15 mouse cellular contexts compared by ENCODE assay signal in the genomic region with DNA sequence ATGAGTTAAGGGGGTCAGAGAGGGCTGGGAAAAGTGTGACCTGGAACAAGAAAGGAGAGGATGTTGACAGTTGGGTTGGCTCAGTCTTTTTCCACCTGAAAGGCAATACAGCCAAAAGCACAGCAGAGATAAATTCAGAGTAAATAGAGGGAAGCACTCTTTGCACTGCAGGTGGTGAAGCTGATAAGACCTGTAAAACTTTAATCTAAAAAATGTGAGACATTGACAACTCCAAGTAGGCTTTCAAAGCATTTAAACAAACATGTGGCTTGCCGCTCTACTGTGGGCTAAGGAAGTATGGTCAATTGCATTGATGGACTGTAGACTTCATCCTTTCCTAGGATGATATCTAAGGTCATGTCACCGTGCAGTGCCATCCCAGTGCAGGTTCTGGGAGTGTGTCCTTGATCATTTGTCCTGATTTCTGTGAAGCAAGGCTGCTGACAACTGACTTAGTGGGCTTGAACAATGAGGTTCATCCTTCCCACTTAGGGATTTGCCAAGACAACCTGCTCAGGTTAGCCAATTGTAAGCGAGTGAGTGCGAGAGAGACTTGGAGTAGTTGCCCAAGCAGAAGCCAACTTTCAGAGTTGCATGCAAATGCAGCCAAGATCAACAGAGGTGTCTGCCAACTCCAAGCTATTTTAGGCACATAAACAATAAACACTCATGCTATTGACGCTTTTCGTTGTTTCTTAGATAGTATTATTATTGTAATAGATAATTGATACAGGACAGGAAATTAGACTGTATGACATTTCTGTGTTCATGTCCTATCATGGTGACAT. TPM values are rescaled to one million over a fixed set of nuclear protein-coding genes. Genes with fewer than 3 reads are reported as not detected.
A peak's percentile ranks its signal among the peaks of the same experiment; 100 is the strongest.
DNase-seq lines count a peak whose midpoint lies in the region; ATAC-seq and TF ChIP-seq lines count a peak whose summit lies in the region.
"Had no signal": no experiment of that assay in that cellular context is flagged by ENCODE, and none has a peak within 500 bp of the region (broad histone marks: within the 10 kb centered on the region; RNA-seq: fewer than 3 reads in every experiment).

No protein-coding gene starts in this region.

- no peak overlapping the region for H3K27ac ChIP-seq in stomach, embryonic 15.5 days
- H3K27ac ChIP-seq in stomach, postnatal 0 days (replicated peaks) = no peak overlapping the region
- H3K27ac ChIP-seq in liver, embryonic 12.5 days = peak overlapping the region; percentile 53; the same call in 1 of the 2 replicates
- no peak overlapping the region for H3K27ac ChIP-seq in stomach, embryonic 16.5 days (ENCODE audit: low read length)
- H3K27ac ChIP-seq in hindbrain, embryonic 10.5 days = no peak overlapping the region
- H3K27ac ChIP-seq: embryonic facial prominence, embryonic 10.5 days had no signal

- no peak for TF ChIP-seq EP300 in stomach, postnatal 0 days (optimal IDR thresholded peaks at IDR 0.05)

- H3K4me3 ChIP-seq in stomach, embryonic 15.5 days (replicated peaks) = no peak overlapping the region
- no peak overlapping the region for H3K4me3 ChIP-seq in stomach, postnatal 0 days (ENCODE audit: low read depth, low read length)
- H3K4me3 ChIP-seq in liver, embryonic 12.5 days = no peak overlapping the region
- H3K4me3 ChIP-seq in stomach, embryonic 16.5 days (replicated peaks; ENCODE audit: low read length) = no peak overlapping the region
- H3K4me3 ChIP-seq in hindbrain, embryonic 10.5 days = no peak overlapping the region
- H3K4me3 ChIP-seq: embryonic facial prominence, embryonic 10.5 days had no signal

- peak; percentile 78 for ATAC-seq in stomach, embryonic 15.5 days (ENCODE audit: insufficient read depth, low FRiP score, low read depth)
- ATAC-seq in stomach, postnatal 0 days (ENCODE audit: low FRiP score, low TSS enrichment) = no peak
- ATAC-seq in liver, embryonic 12.5 days = peak; percentile 91
- ATAC-seq in stomach, embryonic 16.5 days (ENCODE audit: insufficient read depth, low FRiP score) = peak; percentile 56; the same call in 1 of the 2 replicates

- no peak overlapping the region for H3K9ac ChIP-seq in stomach, embryonic 15.5 days
- no peak overlapping the region for H3K9ac ChIP-seq in stomach, postnatal 0 days (ENCODE audit: low read length)
- H3K9ac ChIP-seq in liver, embryonic 12.5 days = no peak overlapping the region
- H3K9ac ChIP-seq in stomach, embryonic 16.5 days (ENCODE audit: low read length) = no peak overlapping the region

- TF ChIP-seq CTCF in stomach, postnatal 0 days (IDR thresholded peaks at IDR 0.05; ENCODE audit: low read depth) = no peak

- no peaks in the 10 kb centered on the region for H3K4me1 ChIP-seq in stomach, embryonic 15.5 days
- H3K4me1 ChIP-seq in stomach, postnatal 0 days (replicated peaks; ENCODE audit: control insufficient read depth, insufficient read depth) = no peaks in the 10 kb centered on the region
- peaks cover 12% of the 10 kb centered on the region; the same call in 1 of the 2 replicates for H3K4me1 ChIP-seq in liver, embryonic 12.5 days
- no peaks in the 10 kb centered on the region for H3K4me1 ChIP-seq in stomach, embryonic 16.5 days (ENCODE audit: control insufficient read depth, insufficient read depth, low read length)
- H3K4me1 ChIP-seq in hindbrain, embryonic 10.5 days (replicated peaks) = no peaks in the 10 kb centered on the region
- H3K4me1 ChIP-seq: embryonic facial prominence, embryonic 10.5 days had no signal

- H3K36me3 ChIP-seq in stomach, embryonic 15.5 days = no peaks in the 10 kb centered on the region
- no peaks in the 10 kb centered on the region for H3K36me3 ChIP-seq in stomach, postnatal 0 days (ENCODE audit: control insufficient read depth, insufficient read depth, low read length)
- no peaks in the 10 kb centered on the region for H3K36me3 ChIP-seq in liver, embryonic 12.5 days
- H3K36me3 ChIP-seq in stomach, embryonic 16.5 days (ENCODE audit: control insufficient read depth, insufficient read depth, low read length) = no peaks in the 10 kb centered on the region
- H3K36me3 ChIP-seq in hindbrain, embryonic 10.5 days = no peaks in the 10 kb centered on the region
- H3K36me3 ChIP-seq: embryonic facial prominence, embryonic 10.5 days had no signal

- no peaks in the 10 kb centered on the region for H3K9me3 ChIP-seq in stomach, embryonic 15.5 days
- H3K9me3 ChIP-seq in stomach, postnatal 0 days (ENCODE audit: control insufficient read depth, low read length) = no peaks in the 10 kb centered on the region
- no peaks in the 10 kb centered on the region for H3K9me3 ChIP-seq in liver, embryonic 12.5 days (replicated peaks)
- H3K9me3 ChIP-seq in stomach, embryonic 16.5 days (replicated peaks; ENCODE audit: control insufficient read depth, low read length) = no peaks in the 10 kb centered on the region
- no peaks in the 10 kb centered on the region for H3K9me3 ChIP-seq in hindbrain, embryonic 10.5 days
- H3K9me3 ChIP-seq: embryonic facial prominence, embryonic 10.5 days had no signal

- H3K27me3 ChIP-seq in stomach, embryonic 15.5 days (replicated peaks) = no peaks in the 10 kb centered on the region
- H3K27me3 ChIP-seq in stomach, postnatal 0 days (ENCODE audit: control insufficient read depth, insufficient read depth, low read length) = no peaks in the 10 kb centered on the region
- H3K27me3 ChIP-seq in liver, embryonic 12.5 days (replicated peaks) = 0 out of 2 replicates have a peak, but pooled peaks cover 3% of the 10 kb centered on the region
- H3K27me3 ChIP-seq in stomach, embryonic 16.5 days (ENCODE audit: control insufficient read depth, insufficient read depth, low read length) = peaks cover 3% of the 10 kb centered on the region; the same call in 1 of the 2 replicates
- peaks cover 49% of the 10 kb centered on the region for H3K27me3 ChIP-seq in hindbrain, embryonic 10.5 days (ENCODE audit: insufficient read depth, poor library complexity, severe bottlenecking)

- peak; percentile 58 for DNase-seq in heart, adult 11 months
- DNase-seq in heart, postnatal 4 days = no peak
- no peak for DNase-seq in stomach, postnatal 0 days (ENCODE audit: low spot score)
- DNase-seq in hindbrain, embryonic 10.5 days (ENCODE audit: low spot score) = no peak
- DNase-seq in urinary bladder, postnatal 4 days (ENCODE audit: low spot score in 2 of 2) = no peak
- DNase-seq: cerebellum, adult 9-11 months; kidney, postnatal 4 days; spleen, adult 18-20 months; thymus, adult 2 months had no signal

- H3K4me2 ChIP-seq in stomach, embryonic 15.5 days = no peak overlapping the region
- no peak overlapping the region for H3K4me2 ChIP-seq in stomach, postnatal 0 days (replicated peaks; ENCODE audit: low read depth)
- 0 out of 2 replicates have a peak overlapping the region, but pooled peaks have one; percentile 11 for H3K4me2 ChIP-seq in liver, embryonic 12.5 days
- H3K4me2 ChIP-seq in stomach, embryonic 16.5 days (ENCODE audit: low read depth, low read length) = no peak overlapping the region
- H3K4me2 ChIP-seq: midbrain, embryonic 11.5 days had no signal

- 72% methylated on average over 6 of the region's 6 CpGs for WGBS in stomach, embryonic 15.5 days
- WGBS in stomach, postnatal 0 days = 63% methylated on average over 6 of the region's 6 CpGs
- 61% methylated on average over 6 of the region's 6 CpGs for WGBS in liver, embryonic 12.5 days (ENCODE audit: insufficient replicate concordance)
- 67% methylated on average over 6 of the region's 6 CpGs for WGBS in stomach, embryonic 16.5 days
- 88% methylated on average over 6 of the region's 6 CpGs for WGBS in hindbrain, embryonic 10.5 days

RNA-seq across cellular contexts. Expression of a gene that starts 6.5 kb away (rescaled TPM):
- under 1 TPM; 0.38 to 0.79 TPM for total RNA-seq in heart, postnatal 4 days (2021)
- 11.5 and 16.6 TPM in 2 replicates for polyA plus RNA-seq in stomach, embryonic 15.5 days (2015; fragmentation: Nextera tagmentation; extraction: Ambion mirVana)
- polyA plus RNA-seq in stomach, postnatal 0 days (2015; fragmentation: Nextera tagmentation; extraction: Ambion mirVana) = 40.4 and 47.7 TPM in 2 replicates
- not detected in 2 replicates for polyA plus RNA-seq in liver, embryonic 12.5 days (2016; fragmentation: Nextera tagmentation; extraction: Ambion mirVana)
- polyA plus RNA-seq in stomach, embryonic 16.5 days (2015; fragmentation: Nextera tagmentation; extraction: Ambion mirVana) = 16.1 and 18.6 TPM in 2 replicates
- 0.51 and 0.54 TPM in 2 replicates for polyA plus RNA-seq in hindbrain, embryonic 10.5 days (2016; fragmentation: Nextera tagmentation; extraction: Ambion mirVana)

RNA-seq across cellular contexts. Expression of a gene that starts 57.0 kb away (rescaled TPM):
- not detected for total RNA-seq in heart, postnatal 4 days (2021)
- polyA plus RNA-seq in stomach, embryonic 15.5 days (2015; fragmentation: Nextera tagmentation; extraction: Ambion mirVana) = 10.5 and 14.9 TPM in 2 replicates
- 1.5 and 1.7 TPM in 2 replicates for polyA plus RNA-seq in stomach, postnatal 0 days (2015; fragmentation: Nextera tagmentation; extraction: Ambion mirVana)
- 0.24 and 0.63 TPM in 2 replicates for polyA plus RNA-seq in liver, embryonic 12.5 days (2016; fragmentation: Nextera tagmentation; extraction: Ambion mirVana)
- polyA plus RNA-seq in stomach, embryonic 16.5 days (2015; fragmentation: Nextera tagmentation; extraction: Ambion mirVana) = 5.8 and 7.2 TPM in 2 replicates
- 0.21 and 0.52 TPM in 2 replicates for polyA plus RNA-seq in hindbrain, embryonic 10.5 days (2016; fragmentation: Nextera tagmentation; extraction: Ambion mirVana)
- total RNA-seq: gastrocnemius, adult 8-10 months had no signal
- polyA plus RNA-seq: midbrain, embryonic 11.5 days; thymus, adult 2 months had no signal
